Mouse (Mus musculus): ENCODE data around the gene Mipol1. TPM values are rescaled to one million over a fixed set of nuclear protein-coding genes. Genes with fewer than 3 reads are reported as not detected.
A peak's percentile ranks its signal among the peaks of the same experiment; 100 is the strongest.
"Not testable (repeated sequence)": the region's sequence is repeated elsewhere in the genome, so short reads cannot be mapped to it uniquely, and the experiment has no call there.

Gene Mipol1
- polyA plus RNA-seq (2012; rRNA removed): 0.38 and 0.73 TPM in 2 replicates

DNA sequence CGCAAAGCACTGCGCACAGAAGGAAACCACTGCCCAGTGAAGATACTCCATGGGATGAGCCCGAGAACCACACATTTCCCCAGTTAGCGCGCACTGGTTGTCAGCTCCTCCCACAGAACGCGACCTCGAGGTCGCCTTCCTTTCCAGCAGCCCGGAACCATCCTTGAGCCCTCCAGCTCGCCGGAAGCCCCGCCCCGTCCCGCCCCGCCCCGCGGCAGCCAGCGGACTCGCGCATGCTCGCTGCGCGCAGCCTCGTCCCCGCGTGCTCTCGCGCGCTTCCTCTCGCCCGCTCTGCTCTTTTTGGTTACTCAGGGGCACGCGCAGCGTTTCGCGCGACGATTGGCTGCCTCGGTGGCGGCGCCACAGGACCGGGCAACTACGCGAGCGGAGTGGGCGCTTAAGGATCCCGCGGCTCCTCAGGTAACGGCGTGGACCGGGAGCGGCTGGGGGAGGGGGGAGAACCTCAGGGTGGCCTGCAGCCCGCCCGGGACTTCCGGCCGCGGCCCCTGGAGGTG, at the start of gene Mipol1, which contains the start of gene Prps1l3:
TSS of gene Mipol1 (plus strand) at position 236 of the 515 bp plus-strand sequence.
TSS of gene Prps1l3 (plus strand) at position 221 of the 515 bp plus-strand sequence.
- 1% methylated on average over 58 of the region's 58 CpGs for WGBS
- DNase-seq (ENCODE audit: low read depth, low spot score): peak; percentile 78

DNA sequence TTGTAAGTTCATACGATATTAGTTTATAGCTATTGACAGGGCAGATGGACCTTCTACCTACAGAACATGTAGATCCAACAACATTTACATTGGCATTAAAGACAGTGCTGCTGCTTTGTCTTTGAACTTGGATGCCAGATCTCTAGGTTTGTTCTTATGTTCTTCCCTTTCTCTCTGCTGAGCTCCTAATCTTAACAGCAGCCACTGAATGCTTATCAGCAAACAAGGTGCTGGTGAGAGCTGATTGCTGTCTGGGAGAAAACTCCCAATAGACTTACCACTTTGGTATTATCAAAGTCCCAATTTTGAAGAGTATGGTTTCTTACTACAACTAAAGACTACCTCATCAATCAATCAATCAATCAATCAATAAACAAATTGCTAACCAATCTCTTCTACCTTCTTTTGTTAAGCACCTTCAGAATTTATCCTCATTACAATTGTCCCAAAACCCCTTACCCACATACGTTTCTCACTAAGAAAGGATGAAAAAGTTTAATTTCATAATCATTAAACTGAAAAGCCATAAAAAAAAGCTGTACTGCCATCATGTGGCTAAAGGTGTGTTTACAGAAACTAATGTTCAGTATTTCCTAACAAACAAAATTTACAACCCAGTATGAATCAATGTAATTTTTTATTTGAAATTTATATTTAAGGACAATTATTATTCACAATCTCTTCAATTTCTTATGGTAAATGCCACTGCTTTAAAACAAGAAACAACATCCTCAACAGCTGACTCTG, 45.7 kb upstream of the Mipol1 start:
- DNase-seq (ENCODE audit: low read depth, low spot score): no peak
- WGBS: 42% methylated on average over 2 of the region's 2 CpGs

DNA sequence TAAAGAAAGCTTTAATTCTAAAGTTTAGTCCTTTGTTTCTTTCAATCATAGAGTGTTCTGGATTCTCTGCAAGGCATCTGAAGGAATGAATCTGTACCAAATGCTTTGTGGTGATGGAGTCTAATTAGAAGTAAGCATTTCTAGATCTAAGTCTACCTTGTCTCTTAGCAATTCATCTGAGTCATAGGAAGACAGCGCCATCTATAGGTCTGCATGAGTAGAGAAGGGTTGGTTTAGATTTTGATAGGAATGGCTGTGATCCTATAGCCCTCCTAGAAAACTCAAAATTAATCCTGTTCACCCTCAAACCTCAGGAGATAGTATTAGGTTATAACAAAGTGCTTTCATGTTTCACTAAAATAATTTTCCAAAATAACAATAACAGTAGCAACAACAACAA, 44.8 kb upstream of the Mipol1 start:
- DNase-seq (ENCODE audit: low read depth, low spot score): no peak
- 0% methylated on average over 1 of the region's 1 CpGs for WGBS

DNA sequence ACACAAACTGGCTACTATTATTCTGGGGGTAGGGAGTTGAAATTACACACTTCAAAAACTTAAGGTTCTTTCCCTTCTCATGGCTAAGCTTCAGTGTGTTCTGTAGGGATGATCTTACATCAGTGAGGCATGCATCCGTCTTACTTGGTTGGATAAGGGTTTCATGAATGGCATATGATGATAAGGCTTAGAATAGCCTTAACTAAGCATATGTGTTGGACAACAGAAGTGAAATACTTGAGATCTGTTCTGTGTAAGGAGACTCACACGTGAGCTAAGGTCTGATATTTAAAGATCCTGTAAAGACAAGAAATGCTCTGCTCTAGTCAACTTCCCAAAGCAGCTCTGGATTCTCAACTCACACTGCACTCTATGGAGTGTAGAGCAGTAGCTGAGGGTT, 44.1 kb upstream of the Mipol1 start:
- 59% methylated on average over 2 of the region's 2 CpGs for WGBS

DNA sequence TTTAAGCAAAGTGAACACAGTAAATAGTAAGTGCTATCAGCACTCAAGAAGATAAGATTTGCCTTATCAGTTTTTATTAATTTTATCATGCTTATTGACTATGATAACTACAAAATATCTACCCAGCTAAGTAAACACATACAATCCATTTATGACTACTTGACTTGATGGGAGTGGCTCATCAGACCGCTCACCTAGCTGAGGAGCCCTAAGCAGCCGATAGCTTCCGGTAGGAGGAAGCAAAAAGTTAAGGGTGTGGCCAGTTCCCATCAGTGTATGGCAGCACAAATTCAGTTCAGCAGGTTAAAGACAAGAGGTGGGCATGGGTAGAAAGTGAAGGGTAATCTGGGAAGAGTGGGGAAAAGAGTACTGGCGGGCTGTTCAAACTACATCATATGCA, 43.2 kb upstream of the Mipol1 start:
- DNase-seq (ENCODE audit: low read depth, low spot score): no peak
- WGBS: 39% methylated on average over 4 of the region's 4 CpGs

More for the DNA sequence above, 44.1 kb upstream of the Mipol1 start:
- DNase-seq (ENCODE audit: low read depth, low spot score): no peak

DNA sequence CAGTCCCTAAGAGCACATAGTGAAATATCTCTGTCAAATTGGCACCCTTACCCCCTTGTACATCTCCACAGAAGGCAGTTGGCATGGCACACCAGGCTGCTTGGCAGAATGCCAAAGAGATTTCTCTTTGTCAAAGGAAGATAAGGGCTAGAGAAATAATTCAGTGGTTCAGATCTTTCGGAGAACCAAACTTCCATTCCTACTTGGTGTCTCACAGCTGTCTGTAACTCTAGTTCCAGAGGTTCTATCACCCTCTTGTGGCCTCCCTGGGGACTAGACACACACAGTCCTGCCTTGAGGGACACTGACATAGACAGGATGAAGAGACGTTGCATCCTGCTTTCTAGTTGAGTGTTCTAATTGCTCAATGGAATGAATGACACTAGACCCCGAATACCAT, 35.6 kb upstream of the Mipol1 start:
- 21% methylated on average over 3 of the region's 3 CpGs for WGBS
- no peak for DNase-seq (ENCODE audit: low read depth, low spot score)

DNA sequence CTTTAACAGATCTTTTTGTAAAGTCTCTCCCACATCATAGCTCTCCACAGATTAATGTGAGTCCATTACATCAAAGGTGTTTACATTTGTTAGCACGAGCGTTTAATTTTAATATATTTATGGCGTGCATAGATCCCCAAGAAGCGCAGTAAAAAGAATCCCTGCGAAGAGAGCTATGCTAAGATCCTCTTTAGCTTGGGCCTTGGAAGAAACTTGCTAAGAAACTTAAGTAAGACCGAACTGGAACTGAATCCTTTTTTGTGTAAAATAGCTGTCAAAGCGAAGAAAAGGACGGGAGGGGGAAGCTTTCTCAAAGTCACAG, 34.0 kb upstream of the Mipol1 start:
- 52% methylated on average over 8 of the region's 8 CpGs for WGBS
- no peak for DNase-seq (ENCODE audit: low read depth, low spot score)

DNA sequence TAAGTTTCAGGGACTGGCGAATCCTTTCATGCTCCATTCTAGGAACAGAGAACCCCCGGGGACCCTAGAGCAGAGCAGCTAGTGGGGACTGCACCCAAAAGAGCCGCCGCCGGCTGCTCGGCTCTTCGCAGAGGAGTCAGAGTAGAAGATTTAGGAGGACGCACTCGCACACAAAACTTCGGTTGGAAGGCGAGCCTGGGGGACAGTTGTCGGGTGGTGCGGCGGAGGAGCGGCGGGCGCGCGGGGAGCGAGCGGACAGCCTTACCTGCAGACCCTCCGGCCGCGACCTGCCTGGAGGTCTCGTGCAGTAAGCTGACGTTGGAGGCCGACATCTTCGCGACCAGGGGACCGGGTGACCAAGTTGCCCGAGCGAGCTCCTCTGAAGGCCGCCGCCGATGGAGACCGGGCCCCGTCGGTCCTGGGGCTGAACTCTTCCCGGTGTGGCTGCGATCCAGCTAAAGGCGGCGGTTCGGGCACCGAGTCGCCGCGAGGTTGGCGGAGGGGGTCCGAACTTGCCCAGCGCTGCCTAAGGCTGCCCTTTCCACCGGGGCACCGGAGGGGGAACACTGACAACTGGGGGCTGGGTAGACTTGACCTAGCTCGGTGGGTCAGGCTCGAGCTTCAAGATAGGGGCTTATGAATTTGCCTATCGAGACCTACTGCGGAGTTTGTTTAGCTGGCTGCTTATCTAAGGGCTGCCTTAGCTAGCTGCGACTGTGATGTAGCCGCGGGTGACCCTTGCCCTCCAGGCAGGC, 33.4 kb upstream of the Mipol1 start:
- 5% methylated on average over 59 of the region's 59 CpGs for WGBS
- no peak for DNase-seq (ENCODE audit: low read depth, low spot score)

DNA sequence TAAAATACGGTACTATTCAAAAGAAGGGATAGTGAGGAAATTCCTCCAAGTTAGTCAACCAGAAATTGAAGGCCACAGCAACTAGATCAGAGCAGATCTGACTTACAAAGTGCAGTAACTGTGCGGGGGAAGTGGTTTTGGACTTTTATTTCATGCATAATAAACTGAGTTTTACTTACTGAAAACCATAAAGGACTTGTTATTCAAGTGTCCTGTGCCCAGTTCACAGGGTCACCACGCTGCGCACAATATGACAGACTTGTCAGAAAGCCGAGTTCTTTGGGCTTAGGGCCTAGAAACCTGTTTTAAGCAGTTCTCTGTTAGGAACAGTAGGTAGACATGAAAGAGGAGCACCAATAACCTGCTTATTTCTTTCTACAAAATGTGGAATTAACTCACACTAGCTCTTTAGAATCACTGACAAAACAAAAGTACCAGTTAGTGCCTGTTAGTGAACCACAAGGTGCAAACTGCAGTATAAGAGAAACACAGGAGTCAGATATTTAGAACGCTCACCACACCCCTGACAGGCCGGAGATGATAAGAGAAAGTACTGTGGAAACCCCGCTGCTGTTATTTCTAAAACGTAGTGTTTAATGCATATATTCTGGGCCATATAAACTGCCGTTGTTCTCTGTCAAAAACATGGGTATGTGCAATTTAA, 32.7 kb upstream of the Mipol1 start, which contains the start of gene Slc25a21:
TSS of gene Slc25a21 (minus strand) at position 110 of the 664 bp plus-strand sequence.
- 76% methylated on average over 10 of the region's 10 CpGs for WGBS
- no peak for DNase-seq (ENCODE audit: low read depth, low spot score)

DNA sequence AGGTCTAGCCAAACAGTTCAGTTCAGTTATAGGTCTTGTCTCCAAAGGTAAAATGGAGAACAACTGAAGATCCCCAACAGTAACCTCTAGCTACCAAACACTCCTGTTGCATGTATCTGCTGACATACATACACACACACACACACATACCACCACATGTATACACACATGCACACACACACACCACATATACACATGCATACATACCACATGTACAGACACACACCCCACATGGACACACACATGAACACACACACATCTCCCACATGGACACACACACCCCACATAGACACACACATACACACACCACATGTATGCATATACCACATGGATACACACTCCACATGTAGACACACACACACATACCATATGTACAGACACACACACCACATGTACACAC, 32.0 kb upstream of the Mipol1 start:
- no peak for DNase-seq (ENCODE audit: low read depth, low spot score)

DNA sequence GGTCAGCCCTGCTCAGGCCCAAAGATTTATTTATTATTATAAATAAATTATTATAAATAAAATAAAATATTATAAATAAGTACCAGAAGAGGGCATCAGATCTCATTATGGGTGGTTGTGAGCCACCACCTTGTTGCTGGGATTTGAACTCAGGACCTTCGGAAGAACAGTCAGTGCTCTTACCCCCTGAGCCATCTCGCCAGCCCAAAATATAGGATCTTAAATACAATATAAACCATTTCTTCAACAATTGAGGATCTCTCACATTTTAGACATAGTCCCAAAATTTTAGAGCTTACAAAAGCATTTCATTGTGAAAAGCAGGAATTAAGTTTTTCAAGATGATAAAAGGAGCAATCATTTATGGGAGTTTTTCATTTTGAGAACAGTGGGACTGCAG, 30.8 kb upstream of the Mipol1 start:
- WGBS: 96% methylated on average over 2 of the region's 2 CpGs
- DNase-seq (ENCODE audit: low read depth, low spot score): no peak

DNA sequence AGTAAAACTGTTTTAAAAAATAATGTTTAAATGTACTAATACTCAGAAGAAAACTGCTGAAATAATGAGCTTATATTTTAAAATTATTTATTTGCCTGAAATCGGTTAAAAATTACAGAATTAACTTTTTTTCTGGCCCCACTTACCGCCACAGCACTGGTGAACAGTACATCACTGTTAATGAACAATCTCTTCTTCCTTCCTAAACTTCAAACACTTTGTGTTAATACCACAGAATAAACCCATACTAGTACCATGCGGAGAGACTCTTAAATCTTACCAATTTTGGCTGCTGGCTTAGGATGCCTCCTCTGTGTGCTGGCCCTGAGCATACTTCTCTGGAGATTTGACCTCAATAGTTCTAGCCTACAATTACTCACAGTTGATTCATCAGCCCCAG, 28.3 kb upstream of the Mipol1 start:
- no peak for DNase-seq (ENCODE audit: low read depth, low spot score)
- WGBS: 92% methylated on average over 3 of the region's 3 CpGs

DNA sequence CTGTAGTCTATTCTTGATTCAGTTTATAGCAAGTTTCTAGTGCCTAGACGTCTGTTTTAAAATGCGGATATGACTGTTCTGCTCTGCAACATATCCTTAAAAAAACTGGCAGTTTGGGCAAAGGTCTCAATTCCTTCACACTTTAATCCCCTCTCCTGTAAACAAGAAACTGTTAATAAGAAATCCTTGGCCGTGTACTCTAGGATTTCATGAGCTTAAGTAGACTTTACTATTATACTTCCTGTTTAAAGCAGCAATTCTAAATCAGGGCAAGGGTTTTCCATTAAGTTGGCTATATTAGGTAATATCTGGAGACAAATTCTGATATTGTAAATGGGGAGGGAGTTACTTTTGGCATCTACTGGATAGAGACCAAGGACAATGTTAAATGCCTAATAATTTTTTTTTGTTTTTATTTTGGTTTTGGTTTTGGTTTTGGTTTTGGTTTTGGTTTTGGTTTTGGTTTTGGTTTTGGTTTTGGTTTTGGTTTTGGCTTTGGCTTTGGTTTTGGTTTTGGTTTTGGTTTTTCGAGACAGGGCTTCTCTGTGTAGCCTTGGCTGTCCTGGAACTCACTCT, 25.9 kb upstream of the Mipol1 start:
- no peak for DNase-seq (ENCODE audit: low read depth, low spot score)
- WGBS: 55% methylated on average over 4 of the region's 4 CpGs

DNA sequence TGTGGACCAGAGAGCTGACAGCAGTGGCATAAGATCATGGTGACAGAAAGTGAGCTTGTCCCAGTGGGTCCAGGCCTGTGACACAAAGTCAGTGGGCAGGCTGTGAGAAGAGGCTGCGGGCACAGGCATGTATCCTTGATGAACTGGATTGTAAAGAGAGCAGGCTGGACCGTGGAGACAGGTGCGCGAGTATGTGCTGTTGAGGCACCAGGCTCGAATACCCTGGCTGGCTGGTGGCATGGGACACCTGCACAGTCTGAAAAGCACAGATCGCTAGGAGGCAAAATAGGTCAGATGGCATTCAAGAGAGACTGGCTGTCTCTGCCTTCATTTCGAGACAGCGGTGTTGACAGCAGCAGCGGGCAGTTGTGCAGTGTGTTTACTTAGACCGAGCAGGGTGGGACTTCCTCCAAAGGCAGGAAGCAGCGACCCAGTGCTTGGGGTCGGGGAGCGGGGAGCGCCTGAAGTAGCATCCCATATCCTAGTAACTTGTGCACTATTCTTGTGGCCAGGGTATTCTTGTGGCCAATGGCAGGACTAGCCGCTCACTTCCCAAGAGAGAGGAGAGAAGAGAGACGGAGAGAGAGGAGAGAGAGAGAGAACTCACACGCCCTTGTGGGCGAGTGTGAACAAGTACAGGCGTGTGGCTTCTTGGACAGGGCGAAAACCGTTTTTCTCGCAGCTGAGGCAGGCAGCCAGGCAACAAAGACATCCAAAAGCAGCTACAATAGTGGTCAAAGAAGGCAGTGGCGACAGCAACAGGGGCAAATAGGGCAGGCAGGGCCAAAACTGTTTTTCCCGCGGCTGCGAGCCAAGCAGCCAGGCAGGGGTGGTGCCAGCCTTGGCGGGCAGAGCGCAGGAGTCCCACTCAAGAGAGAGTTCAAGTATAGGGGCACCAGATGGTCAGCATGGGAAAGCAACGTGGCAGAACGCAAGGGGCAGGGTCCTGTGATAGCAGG, 18.6 kb upstream of the Mipol1 start:
- no peak for DNase-seq (ENCODE audit: low read depth, low spot score)
- 4% methylated on average over 30 of the region's 30 CpGs for WGBS

DNA sequence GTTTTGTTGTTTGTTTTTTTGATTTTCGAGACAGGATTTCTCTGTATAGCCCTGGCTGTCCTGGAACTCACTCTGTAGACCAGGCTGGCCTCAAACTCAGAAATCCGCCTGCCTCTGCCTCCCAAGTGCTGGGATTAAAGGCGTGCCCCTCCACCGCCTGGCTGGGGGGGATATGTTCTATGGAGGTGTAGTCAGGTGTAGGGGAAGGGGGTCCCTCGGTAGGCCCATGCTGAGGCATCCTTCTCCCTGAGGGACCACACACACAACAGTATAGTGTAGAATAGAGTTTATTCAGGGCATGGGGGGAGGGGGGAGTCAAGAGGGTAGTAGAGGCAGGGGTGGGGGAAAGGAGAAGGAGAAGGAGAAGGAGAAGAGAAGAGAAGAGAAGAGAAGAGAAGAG, 17.8 kb upstream of the Mipol1 start:
- DNase-seq (ENCODE audit: low read depth, low spot score): not testable (repeated sequence)
- 82% methylated on average over 5 of the region's 5 CpGs for WGBS

DNA sequence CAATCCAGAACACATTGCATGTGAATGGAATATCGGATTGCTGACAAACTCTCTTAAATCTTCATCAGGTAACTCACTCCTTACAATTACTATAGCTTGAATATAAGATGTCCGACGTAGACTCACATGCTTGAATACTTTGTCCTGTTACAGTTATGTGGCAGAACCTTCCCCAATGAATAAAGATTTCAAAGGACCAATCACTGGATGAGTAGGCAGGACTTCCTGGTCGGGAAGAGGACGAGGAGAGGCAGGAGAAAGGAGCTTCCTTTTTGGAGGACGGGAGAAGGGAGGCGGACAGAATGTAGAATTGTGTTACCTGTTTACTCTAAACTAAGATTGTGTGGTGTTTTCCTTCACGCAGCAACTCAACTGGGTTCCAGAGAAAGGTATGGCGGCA, 3.8 kb upstream of the Mipol1 start:
- DNase-seq (ENCODE audit: low read depth, low spot score): no peak
- WGBS: 88% methylated on average over 9 of the region's 9 CpGs

DNA sequence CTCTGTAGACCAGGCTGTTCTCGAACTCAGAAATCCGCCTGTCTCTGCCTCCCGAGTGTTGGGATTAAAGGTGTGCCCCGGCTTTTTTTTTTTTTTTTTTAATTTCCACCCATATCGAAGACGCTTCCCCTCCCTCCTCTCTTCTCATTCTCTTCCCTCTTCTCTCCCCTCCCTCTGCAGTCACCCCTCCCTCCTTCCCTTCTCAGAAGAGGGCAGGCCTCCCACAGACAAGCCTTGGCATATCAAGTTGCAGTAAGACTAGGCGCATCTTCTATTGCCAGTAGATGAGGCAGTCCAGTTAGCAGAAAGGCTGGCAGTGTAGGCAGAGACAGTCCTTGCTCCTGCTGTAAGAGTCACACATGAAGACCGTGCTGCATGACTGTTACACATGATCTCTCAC, 2.5 kb upstream of the Mipol1 start:
- WGBS: 87% methylated on average over 3 of the region's 8 CpGs
- no peak for DNase-seq (ENCODE audit: low read depth, low spot score)

DNA sequence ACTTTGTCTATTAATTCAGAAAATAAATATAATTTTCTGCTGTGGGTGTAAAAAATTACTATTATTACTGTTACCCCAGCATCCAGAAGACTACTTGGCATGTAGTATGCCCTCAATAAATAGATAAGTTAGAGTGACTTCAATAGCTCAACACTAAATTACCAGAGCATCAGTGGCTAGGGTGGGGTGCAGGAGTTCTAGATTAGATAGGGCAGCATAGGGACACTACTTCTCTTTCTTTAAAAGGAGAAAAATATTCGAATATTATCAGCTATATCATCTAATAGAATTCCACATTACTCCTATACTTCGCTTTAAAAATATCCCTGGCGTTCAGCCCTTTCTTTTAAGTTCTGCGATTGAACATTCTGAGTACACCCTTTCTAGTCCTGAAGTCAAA, 524 bp upstream of the Mipol1 start:
- WGBS: 4% methylated on average over 4 of the region's 4 CpGs
- DNase-seq (ENCODE audit: low read depth, low spot score): no peak
